In the genomic region with DNA sequence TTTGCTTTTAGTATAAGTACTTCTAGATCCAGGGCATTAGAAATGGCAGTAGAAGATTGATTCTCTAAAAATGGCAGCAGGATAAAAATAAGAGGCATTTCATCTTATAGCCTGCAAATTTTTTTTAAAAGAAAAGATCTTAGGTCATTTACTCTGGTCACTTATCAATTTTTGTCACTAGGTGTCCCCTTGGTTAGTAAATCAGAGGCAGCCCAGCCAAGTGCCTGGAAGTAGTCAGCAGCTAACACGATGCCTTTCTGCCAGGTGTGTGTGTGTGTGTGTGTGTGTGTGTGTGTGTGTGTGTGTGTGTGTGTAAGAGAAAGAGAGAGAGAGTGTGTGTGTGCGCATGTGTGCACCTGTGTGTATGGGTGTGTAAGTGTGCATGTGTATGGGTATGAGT, we compare ENCODE assay signal across 14 mouse cellular contexts. TPM values are rescaled to one million over a fixed set of nuclear protein-coding genes. Genes with fewer than 3 reads are reported as not detected.
A peak's percentile ranks its signal among the peaks of the same experiment; 100 is the strongest.
DNase-seq lines count a peak whose midpoint lies in the region; ATAC-seq and TF ChIP-seq lines count a peak whose summit lies in the region.
"Had no signal": no experiment of that assay in that cellular context is flagged by ENCODE, and none has a peak within 500 bp of the region (broad histone marks: within the 10 kb centered on the region; RNA-seq: fewer than 3 reads in every experiment).

No protein-coding gene starts in this region.

- no peak overlapping the region for H3K27ac ChIP-seq in heart, embryonic 10.5 days
- no peak overlapping the region for H3K27ac ChIP-seq in heart, embryonic 12.5 days (ENCODE audit: poor library complexity, severe bottlenecking)
- no peak overlapping the region for H3K27ac ChIP-seq in liver, adult 2 months (replicated peaks; ENCODE audit: insufficient read depth, low read depth, low read length)
- no peak overlapping the region for H3K27ac ChIP-seq in intestine, postnatal 0 days (ENCODE audit: low read depth, low read length)
- H3K27ac ChIP-seq: hindbrain, embryonic 12.5 days; liver, embryonic 13.5 days had no signal

- TF ChIP-seq CTCF in liver, adult 2 months (IDR thresholded peaks at IDR 0.05; ENCODE audit: low read depth, low read length), result no peak
- no peak for TF ChIP-seq CTCF in G1E (IDR thresholded peaks at IDR 0.05; ENCODE audit: low read depth, low read length)
- peak; percentile 52 for TF ChIP-seq CTCF in intestine, postnatal 0 days (IDR thresholded peaks at IDR 0.05; ENCODE audit: low read depth)

- peak; percentile 67 for DNase-seq in heart, embryonic 10.5 days (ENCODE audit: low spot score)
- DNase-seq in liver, adult 2 months (ENCODE audit: extremely low read depth, low read depth, low spot score), result peak; percentile 61
- DNase-seq in liver (no peak), G1E (ENCODE audit: low spot score) (peak; percentile 19)
- DNase-seq in layer of hippocampus, postnatal 10 days (ENCODE audit: low spot score in 2 of 2), result no peak
- DNase-seq: cerebellum, adult 2 months; kidney, postnatal 25 days; liver, embryonic 13.5 days had no signal

- WGBS in heart, embryonic 10.5 days, result 62% methylated on average over 2 of the region's 2 CpGs
- WGBS in heart, embryonic 12.5 days, result 52% methylated on average over 2 of the region's 2 CpGs
- 36% methylated on average over 2 of the region's 2 CpGs for whole genome bisulfite sequencing in liver, adult 2 months
- 55% methylated on average over 2 of the region's 2 CpGs for WGBS in intestine, postnatal 0 days

- TF ChIP-seq POLR2A in liver, adult 2 months (IDR thresholded peaks at IDR 0.05; ENCODE audit: extremely low read depth, insufficient read depth, low read length), result no peak

- peaks cover 4% of the 10 kb centered on the region; the same call in 1 of the 2 replicates for H3K4me1 ChIP-seq in heart, embryonic 10.5 days
- H3K4me1 ChIP-seq in heart, embryonic 12.5 days (replicated peaks), result peaks cover 10% of the 10 kb centered on the region; the same call in 1 of the 2 replicates
- H3K4me1 ChIP-seq in liver, adult 2 months (ENCODE audit: control insufficient read depth, insufficient read depth, low read length), result peaks cover 14% of the 10 kb centered on the region
- H3K4me1 ChIP-seq in G1E (ENCODE audit: insufficient read depth, low read depth, low read length), result peaks cover 31% of the 10 kb centered on the region
- peaks cover 11% of the 10 kb centered on the region; the same call in 1 of the 2 replicates for H3K4me1 ChIP-seq in intestine, postnatal 0 days (replicated peaks; ENCODE audit: control insufficient read depth, insufficient read depth, low read length)
- H3K4me1 ChIP-seq: hindbrain, embryonic 12.5 days; liver, embryonic 13.5 days had no signal

- no peak for ATAC-seq in heart, embryonic 12.5 days (ENCODE audit: insufficient number of reproducible peaks, low FRiP score)
- no peak for ATAC-seq in G1E (ENCODE audit: extremely low read depth, insufficient number of reproducible peaks, low FRiP score, poor library complexity, severe bottlenecking)
- ATAC-seq in intestine, postnatal 0 days, result no peak
- ATAC-seq in cerebellum, adult (ENCODE audit: insufficient number of reproducible peaks, low FRiP score, low TSS enrichment), result no peak

- no peaks in the 10 kb centered on the region for H3K36me3 ChIP-seq in heart, embryonic 10.5 days
- H3K36me3 ChIP-seq in heart, embryonic 12.5 days, result no peaks in the 10 kb centered on the region
- H3K36me3 ChIP-seq in liver, adult 2 months (ENCODE audit: control insufficient read depth, insufficient read depth, low read length), result no peaks in the 10 kb centered on the region
- H3K36me3 ChIP-seq in G1E (replicated peaks), result no peaks in the 10 kb centered on the region
- H3K36me3 ChIP-seq in intestine, postnatal 0 days (ENCODE audit: control insufficient read depth, insufficient read depth), result no peaks in the 10 kb centered on the region
- H3K36me3 ChIP-seq: hindbrain, embryonic 12.5 days; liver, embryonic 13.5 days had no signal

- H3K27me3 ChIP-seq in heart, embryonic 10.5 days (ENCODE audit: insufficient read depth, poor library complexity, severe bottlenecking), result no peaks in the 10 kb centered on the region
- no peaks in the 10 kb centered on the region for H3K27me3 ChIP-seq in heart, embryonic 12.5 days (replicated peaks)
- no peaks in the 10 kb centered on the region for H3K27me3 ChIP-seq in liver, adult 2 months (ENCODE audit: control insufficient read depth, insufficient read depth, low read length)
- no peaks in the 10 kb centered on the region for H3K27me3 ChIP-seq in G1E (ENCODE audit: insufficient read depth, low read length)
- no peaks in the 10 kb centered on the region for H3K27me3 ChIP-seq in intestine, postnatal 0 days (replicated peaks; ENCODE audit: control insufficient read depth, insufficient read depth, low read length)
- H3K27me3 ChIP-seq: hindbrain, embryonic 12.5 days; liver, embryonic 13.5 days had no signal

- no peak overlapping the region for H3K4me3 ChIP-seq in heart, embryonic 10.5 days
- H3K4me3 ChIP-seq in heart, embryonic 12.5 days, result no peak overlapping the region
- no peak overlapping the region for H3K4me3 ChIP-seq in liver, adult 2 months (ENCODE audit: insufficient read depth, low read depth, low read length)
- no peak overlapping the region for H3K4me3 ChIP-seq in G1E (ENCODE audit: low read depth, low read length)
- H3K4me3 ChIP-seq in intestine, postnatal 0 days (ENCODE audit: low read depth, low read length), result no peak overlapping the region
- H3K4me3 ChIP-seq: hindbrain, embryonic 12.5 days; liver, embryonic 13.5 days had no signal

- H3K9me3 ChIP-seq in heart, embryonic 10.5 days, result no peaks in the 10 kb centered on the region
- H3K9me3 ChIP-seq in heart, embryonic 12.5 days (replicated peaks), result peaks cover 6% of the 10 kb centered on the region; the same call in 1 of the 2 replicates
- H3K9me3 ChIP-seq in G1E (replicated peaks), result no peaks in the 10 kb centered on the region
- no peaks in the 10 kb centered on the region for H3K9me3 ChIP-seq in intestine, postnatal 0 days (ENCODE audit: control insufficient read depth)
- H3K9me3 ChIP-seq: liver, embryonic 13.5 days had no signal

- no peak overlapping the region; the same call in 1 of the 2 replicates for H3K9ac ChIP-seq in heart, embryonic 12.5 days
- no peak overlapping the region; the same call in 1 of the 2 replicates for H3K9ac ChIP-seq in liver, adult 2 months (ENCODE audit: low read depth, low read length)
- H3K9ac ChIP-seq in intestine, postnatal 0 days (ENCODE audit: low read depth, low read length), result no peak overlapping the region
- H3K9ac ChIP-seq: liver, embryonic 13.5 days had no signal

- H3K79me2 ChIP-seq in liver, adult 2 months (ENCODE audit: control insufficient read depth, insufficient read depth, low read length), result no peaks in the 10 kb centered on the region

- no peak overlapping the region for H3K4me2 ChIP-seq in heart, embryonic 12.5 days
- H3K4me2 ChIP-seq in intestine, postnatal 0 days (replicated peaks; ENCODE audit: low read depth), result no peak overlapping the region
- H3K4me2 ChIP-seq: hindbrain, embryonic 12.5 days; liver, embryonic 13.5 days had no signal

RNA-seq across cellular contexts. Expression of a gene that starts 28.4 kb away (rescaled TPM):
- polyA plus RNA-seq in heart, embryonic 10.5 days (2016; fragmentation: Nextera tagmentation; extraction: Ambion mirVana), result not detected in 2 replicates
- not detected in 2 replicates for polyA plus RNA-seq in heart, embryonic 12.5 days (2016; fragmentation: Nextera tagmentation; extraction: Ambion mirVana)
- not detected in 2 replicates for total RNA-seq in liver, adult 2 months (2014; rRNA removed)
- not detected in 2 replicates for polyA plus RNA-seq in liver, adult 2 months (2012; rRNA removed)
- total RNA-seq in G1E (2014; fragmentation: Nextera tagmentation) (not detected in 2 replicates), G1E (2017) (0.38 TPM in 1 of 2 replicates, not detected in the other)
- polyA plus RNA-seq in G1E (2012), result not detected in 2 replicates
- polyA plus RNA-seq in intestine, postnatal 0 days (2015; fragmentation: Nextera tagmentation; extraction: Ambion mirVana), result not detected in 2 replicates
- total RNA-seq in layer of hippocampus, postnatal 10 days (2021), result under 1 TPM in 1 of 2 experiments, not detected in 1; 0.57 TPM
- total RNA-seq: adrenal gland, postnatal 36 days had no signal
- polyA plus RNA-seq: cerebellum, adult 2 months; urinary bladder, adult 2 months had no signal

Comparison
In these comparisons a context has a peak if more than half of its experiments do, and no peak if none do; other contexts are left out.
1. DNase-seq: peak in heart, embryonic 10.5 days (single experiment), liver, adult 2 months (single experiment) and G1E (single experiment); none in liver (single experiment) and layer of hippocampus, postnatal 10 days (0 of 2).